Mouse (Mus musculus) brain, embryonic 14.5 days (tissue): ENCODE data around the gene Pcbp4. TPM values are rescaled to one million over a fixed set of nuclear protein-coding genes. Genes with fewer than 3 reads are reported as not detected.

Source experiments
- DNase-seq: peaks from one replicate; pipeline ENCODE4 v3.0.0-alpha.2; 2011; ENCODE audit warnings: low read depth
- CTCF ChIP-seq: fragments of 200-500 bp; IDR thresholded peaks from 2 replicates; pipeline ENCODE4 v1.5.1; 2012; ENCODE audit warnings: inconsistent platforms, mild to moderate bottlenecking, moderate library complexity, borderline replicate concordance; ENCODE audit not compliant: insufficient read depth, insufficient read length; ENCODE audit errors: extremely low read depth
- POLR2A ChIP-seq: fragments of 200-500 bp; IDR thresholded peaks from 2 replicates; pipeline ENCODE4 v1.6.1; 2012; ENCODE audit warnings: mild to moderate bottlenecking, inconsistent platforms, borderline replicate concordance; ENCODE audit not compliant: poor library complexity, insufficient read depth, insufficient read length, severe bottlenecking; ENCODE audit errors: extremely low read depth
- polyA plus RNA-seq: library from polyadenylated mRNA; depleted of rRNA; stranded (reverse); fragments of >200 nt; gene quantifications from 2 replicates; pipeline ENCODE4 v1.2.3, GENCODE M21; 2012; rRNA removed

The Pcbp4 gene
- polyA plus RNA-seq, result 607 and 743 TPM in 2 replicates

DNA sequence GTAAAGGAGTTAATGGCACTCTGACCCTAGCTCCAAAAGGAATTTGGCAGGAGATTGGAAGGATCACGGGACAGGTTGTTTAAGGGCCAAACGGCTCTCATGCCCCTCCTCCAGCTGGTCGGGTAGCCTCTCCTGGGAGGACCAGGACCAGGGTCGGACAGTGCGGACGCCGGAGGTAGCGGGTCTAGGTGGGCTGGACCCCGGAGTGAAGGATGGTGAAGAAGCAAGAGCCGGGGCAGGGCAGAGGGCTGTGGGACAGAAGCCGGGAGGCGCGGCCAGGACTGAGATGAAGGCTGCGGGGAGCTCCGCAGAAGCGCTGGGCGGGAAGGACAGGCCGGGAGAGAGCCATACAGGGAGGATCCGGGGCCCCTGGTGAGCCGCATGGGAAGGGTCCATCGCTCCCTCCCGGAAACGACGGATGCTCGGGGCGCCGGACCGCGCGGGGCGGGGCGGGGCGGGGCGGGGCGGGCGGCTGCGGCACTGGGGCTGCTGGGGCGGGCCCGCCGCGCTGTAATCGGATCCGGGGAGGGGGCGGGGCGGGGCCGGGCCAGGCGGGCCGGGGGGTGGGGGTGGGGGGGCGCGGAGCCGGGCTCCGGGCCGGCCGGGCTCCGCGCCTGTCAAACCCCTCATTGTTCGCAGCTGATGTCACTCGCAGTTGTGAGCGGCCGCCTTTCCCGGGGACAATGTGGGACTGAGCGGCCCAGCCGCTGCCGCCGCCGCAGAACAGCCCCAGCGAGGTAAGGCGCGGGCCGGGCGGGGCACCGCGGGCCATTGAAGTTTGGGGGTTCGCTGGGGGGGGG, at the start of gene Pcbp4:
TSS of gene Pcbp4 (plus strand) at position 21 of the 800 bp plus-strand sequence.
- DNase-seq, result peak; percentile 86
- TF ChIP-seq POLR2A, result peak; percentile 56
- no peak for TF ChIP-seq CTCF

DNA sequence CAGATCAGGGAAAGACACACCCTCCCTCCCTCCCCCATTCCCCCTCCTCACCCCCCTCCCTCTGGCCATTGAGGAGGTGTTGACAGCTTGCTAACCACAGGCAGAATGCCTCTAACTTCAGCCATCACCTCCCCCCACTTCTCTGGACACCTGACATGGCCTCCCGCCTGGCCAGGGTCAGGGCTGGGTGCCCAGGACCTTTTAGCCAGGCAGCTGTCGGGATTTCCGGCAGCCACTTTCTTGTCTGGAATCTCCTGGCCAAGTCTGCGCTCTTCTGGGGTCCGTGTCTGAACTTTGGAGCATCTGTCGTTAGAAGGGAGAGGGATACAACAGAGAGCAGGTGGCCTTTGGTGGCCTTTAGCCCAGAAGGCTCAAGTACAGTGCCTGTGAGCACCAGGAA, 47.8 kb upstream of the Pcbp4 start:
- no peak for TF ChIP-seq CTCF
- TF ChIP-seq POLR2A, result no peak
- DNase-seq, result no peak

DNA sequence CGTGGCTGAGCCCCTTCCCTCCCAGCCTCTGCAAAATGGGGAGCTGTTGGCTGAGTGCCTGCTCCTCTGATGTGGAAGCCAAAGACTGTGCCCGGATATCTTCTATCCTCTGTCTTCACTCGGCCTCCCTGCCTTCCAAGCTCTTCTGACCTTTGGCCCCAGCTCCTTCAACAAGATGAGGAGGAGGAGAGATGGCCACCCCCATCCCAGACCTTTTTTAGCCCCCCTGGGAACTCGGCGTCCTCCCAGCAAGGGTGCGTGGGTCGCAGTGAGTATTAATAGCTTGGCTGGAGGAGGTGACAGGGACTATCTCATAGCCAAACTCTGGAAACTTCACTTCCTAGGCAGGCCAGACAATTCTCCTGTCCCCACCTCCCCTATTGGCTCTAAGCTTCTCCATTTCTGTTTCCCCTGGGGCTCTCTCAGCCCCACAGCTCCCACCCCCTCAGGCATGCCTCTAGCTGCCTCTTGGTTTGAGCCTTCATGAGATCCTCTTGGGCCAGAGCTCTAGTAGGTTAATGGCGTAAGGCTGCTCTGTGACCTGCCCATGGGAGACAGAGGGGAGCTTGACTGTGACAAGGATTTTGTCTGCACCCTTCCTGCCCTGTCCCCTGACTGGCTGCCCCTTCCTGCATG, 46.5 kb upstream of the Pcbp4 start:
- DNase-seq, result no peak
- no peak for TF ChIP-seq CTCF
- TF ChIP-seq POLR2A, result no peak

DNA sequence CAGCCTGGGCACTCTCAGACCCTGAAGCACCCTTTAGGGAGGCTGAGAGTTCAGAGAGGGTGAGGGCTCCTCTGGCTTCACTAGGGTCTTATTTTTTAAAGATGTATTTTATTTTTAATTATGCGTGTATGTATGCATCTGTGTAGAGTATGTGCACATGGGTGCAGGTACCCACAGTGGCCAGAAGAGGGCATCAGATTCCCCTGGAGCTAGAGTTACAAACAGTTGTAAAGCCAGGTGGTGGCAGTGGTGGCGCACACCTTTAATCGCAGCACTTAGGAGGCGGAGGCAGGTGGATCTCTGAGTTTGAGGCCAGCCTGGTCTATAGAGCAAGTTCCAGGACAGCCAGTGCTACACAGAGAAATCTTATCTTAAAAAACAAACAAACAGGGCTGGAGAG, 44.0 kb upstream of the Pcbp4 start:
- no peak for TF ChIP-seq POLR2A
- peak; percentile 14; the same call in 1 of the 2 replicates for TF ChIP-seq CTCF
- no peak for DNase-seq

DNA sequence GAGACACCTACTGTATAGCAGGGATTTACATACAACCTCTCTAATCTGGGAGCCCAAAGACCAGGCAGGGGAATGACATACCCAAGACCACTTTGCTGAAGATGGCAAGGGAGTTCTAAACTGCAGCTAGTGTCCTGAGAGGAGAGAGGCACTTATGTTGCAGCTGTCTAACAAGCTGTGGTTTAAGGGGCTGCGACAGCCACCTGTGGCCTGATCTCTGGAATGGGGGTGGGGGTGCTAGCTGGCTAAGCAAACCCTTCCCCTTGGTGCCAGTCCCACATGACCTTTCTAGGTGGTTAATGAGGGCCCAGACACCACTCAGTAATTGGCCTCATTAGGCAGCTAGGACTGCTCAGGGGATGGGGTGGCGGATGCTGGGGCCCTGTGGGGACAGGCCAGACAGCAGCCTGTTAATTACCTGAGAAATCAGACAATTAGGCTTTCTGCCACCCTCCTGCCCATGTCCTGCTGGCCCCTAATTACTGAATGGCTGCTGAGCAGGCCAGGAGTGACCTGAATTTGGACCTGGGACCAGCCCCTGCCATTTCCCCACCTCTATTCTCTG, 42.9 kb upstream of the Pcbp4 start:
- TF ChIP-seq CTCF, result no peak
- TF ChIP-seq POLR2A, result no peak
- peak; percentile 79 for DNase-seq

DNA sequence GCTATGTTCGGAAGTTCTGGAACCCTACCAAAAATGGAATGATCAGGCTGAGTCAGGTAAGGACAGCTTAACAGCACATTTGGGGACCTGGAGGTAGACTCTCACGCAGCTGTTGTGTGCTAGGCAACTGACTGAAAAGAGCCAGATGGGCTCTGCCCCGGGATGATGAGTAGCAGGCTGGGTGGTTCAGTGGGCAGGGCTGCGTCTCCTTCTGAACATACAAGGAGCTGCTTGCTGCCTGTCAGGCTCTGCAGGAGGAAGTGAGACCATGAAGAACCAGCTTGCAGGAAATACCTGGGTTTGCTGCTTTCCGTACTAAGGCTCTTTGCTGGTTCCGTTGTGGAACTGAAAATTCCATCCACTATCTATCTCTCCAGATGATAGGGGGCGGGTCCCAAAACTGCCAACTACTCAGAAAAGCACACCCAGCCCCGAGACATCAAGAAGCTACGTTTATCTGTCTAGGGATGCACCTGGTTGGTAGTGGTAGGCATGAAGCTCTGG, 41.9 kb upstream of the Pcbp4 start:
- DNase-seq, result no peak
- TF ChIP-seq POLR2A, result no peak
- TF ChIP-seq CTCF, result no peak

DNA sequence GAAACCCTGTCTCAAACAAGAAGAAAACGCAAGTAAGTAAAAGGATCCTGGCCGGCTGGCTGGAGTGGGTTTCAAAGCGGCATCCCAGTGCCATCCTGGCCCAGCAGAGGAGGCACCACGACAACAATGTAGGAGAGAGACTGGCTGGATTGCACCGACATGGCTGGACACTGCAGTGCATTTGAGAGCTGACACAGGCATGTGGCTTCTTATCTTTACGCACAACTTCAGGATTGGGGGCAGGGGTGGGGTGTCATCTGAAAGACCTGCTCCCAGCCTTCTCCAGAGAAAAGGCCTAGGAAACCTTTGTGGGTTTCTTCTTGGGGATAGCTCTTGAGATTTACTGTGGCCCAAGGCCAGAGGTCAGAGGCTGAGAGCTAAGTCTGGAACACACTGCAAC, 41.4 kb upstream of the Pcbp4 start:
- no peak for TF ChIP-seq CTCF
- no peak for TF ChIP-seq POLR2A
- no peak for DNase-seq

DNA sequence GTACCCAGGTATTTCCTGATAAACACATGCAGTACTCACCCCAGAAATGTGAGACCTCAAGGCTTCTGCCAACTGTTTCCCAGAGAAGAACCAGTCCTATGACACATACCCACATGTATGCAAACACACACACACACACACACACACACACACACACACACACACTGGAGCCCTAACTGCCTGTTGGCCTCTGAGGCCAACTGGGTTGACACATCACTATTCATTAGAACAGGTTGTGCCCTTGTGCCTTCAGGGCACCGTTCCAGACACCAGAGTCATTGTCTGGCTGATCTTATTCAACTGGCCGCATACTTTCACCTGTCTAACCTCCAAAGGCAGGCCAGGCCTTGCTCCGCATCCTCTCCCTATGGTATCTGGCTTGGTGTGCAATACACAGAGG, 40.9 kb upstream of the Pcbp4 start:
- no peak for DNase-seq
- TF ChIP-seq CTCF (no peak), POLR2A (no peak)

DNA sequence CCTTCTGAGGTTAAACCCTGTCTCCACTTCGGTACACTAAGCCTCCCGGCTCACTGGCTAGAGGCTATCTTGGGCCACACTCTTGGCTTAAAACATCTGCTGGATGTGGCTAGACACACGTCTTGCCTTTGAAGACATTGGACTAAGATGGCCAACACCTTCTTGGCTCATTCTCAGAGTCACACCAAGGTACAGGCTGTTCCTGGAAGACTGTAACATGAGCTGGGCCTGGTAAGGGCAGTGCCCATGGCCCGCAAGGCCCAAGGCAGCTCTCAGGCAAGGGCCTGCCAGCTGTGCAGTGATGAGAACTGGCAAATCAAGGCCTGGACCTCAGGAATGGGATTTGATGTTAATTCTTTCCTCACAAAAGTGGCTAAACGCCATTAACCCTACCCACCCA, 39.5 kb upstream of the Pcbp4 start:
- no peak for DNase-seq
- TF ChIP-seq POLR2A (no peak), CTCF (no peak)

DNA sequence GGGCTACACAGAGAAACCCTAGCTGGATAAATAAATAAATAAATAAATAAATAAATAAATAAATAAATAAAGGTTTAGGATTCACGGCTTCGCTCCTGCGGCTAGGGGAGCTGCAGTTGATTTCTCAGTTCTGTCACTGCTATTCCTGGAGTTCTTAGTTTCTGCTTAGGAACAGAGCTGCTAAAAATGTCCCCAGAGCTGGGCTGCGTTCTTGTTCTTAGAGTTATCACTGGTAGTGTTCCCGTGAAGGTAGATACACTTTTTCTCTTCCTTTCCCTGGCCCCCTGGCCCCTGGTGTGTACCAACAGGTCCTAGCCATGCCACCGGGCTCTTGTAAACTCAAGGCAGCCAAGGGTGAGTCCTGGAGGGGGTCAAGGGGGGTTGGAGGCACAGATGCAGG, 36.3 kb upstream of the Pcbp4 start:
- TF ChIP-seq POLR2A (no peak), CTCF (no peak)
- DNase-seq, result no peak

DNA sequence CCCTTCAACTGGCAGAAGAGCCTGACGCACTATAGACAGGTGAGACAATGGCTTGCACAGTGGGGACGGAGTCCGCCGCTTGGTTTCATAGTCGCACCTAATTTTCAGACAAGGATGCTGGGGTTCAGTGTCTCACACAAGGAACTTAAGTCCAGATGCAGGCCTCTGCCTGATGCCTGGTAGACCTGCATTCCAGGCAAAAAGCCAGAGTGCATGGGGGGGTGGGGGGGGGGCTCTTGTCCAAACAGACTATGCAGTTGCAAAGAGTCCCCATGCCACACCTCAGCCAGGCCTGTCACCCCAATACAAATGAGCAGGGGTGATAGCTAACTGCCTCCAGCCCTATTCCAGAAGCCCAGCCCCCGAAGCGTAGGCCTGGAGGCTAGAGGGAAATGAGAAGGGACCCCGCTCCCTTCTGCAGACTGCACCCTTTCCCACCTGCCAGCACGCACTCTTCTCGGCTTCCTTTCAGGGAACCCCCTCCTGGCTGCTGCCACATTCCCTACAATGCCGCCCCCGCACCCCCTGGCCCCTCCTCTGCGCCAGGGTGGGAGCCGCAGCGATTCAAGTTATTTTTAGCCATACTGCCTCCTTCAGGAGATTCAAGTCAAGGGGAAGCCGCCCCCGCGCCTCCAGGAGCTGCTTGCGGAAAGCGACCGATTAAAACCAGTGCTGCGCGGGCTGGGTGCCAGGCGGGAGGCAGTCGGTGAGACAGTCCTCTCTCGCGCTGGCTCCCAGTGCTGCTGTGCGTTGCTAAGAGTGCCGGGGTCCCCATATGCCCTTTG, 35.1 kb upstream of the Pcbp4 start:
- peak; percentile 95 for DNase-seq
- TF ChIP-seq CTCF (peak; percentile 39; the same call in 1 of the 2 replicates), POLR2A (no peak)
